Mouse (Mus musculus): ENCODE measurements around the gene Mbd3.

- TF ChIP-seq CTCF (IDR thresholded peaks at IDR 0.05; ENCODE audit: low read depth) (no peak; the same call in 1 of the 2 replicates), EP300 (IDR thresholded peaks at IDR 0.05; ENCODE audit: low read depth) (no peak)
Measured at GRCm38 (mm10) chr10:80357994-80358639, 41.2 kb downstream of the Mbd3 start.
